Mouse (Mus musculus): Measurements from ENCODE around the gene Syne1. TPM values are rescaled to one million over a fixed set of nuclear protein-coding genes. Genes with fewer than 3 reads are reported as not detected.

Syne1 gene
- total RNA-seq, 2 experiments from 2014 or later, result 126 to 137 TPM

GRCm38 (mm10) chr10:5072054-5072453, 479.2 kb downstream of the Syne1 start:
- DNase-seq (ENCODE audit: low spot score in 2 of 2), result no peak

GRCm38 (mm10) chr10:5070941-5071231, 480.4 kb downstream of the Syne1 start:
- no peak for DNase-seq (ENCODE audit: low spot score in 2 of 2)

GRCm38 (mm10) chr10:5070168-5070940, 480.9 kb downstream of the Syne1 start:
- DNase-seq (ENCODE audit: low spot score in 2 of 2), result no peak

GRCm38 (mm10) chr10:5068676-5069265, 482.5 kb downstream of the Syne1 start, which contains the start of gene Gm10097:
Gm10097 (plus strand) TSS chr10:5069192.
- DNase-seq (ENCODE audit: low spot score in 2 of 2), result no peak

- DNase-seq (ENCODE audit: low spot score in 2 of 2), result no peak
Observed at GRCm38 (mm10) chr10:5067113-5067512, 484.2 kb downstream of the Syne1 start.

GRCm38 (mm10) chr10:5059983-5060382, 491.3 kb downstream of the Syne1 start:
- no peak for DNase-seq (ENCODE audit: low spot score in 2 of 2)

GRCm38 (mm10) chr10:5058876-5059275, 492.4 kb downstream of the Syne1 start:
- DNase-seq (ENCODE audit: low spot score in 2 of 2), result no peak

GRCm38 (mm10) chr10:5057661-5058060, 493.6 kb downstream of the Syne1 start:
- no peak for DNase-seq (ENCODE audit: low spot score in 2 of 2)

- no peak for DNase-seq (ENCODE audit: low spot score in 2 of 2)
Observed at GRCm38 (mm10) chr10:5056940-5057339, 494.3 kb downstream of the Syne1 start.

- DNase-seq (ENCODE audit: low spot score in 2 of 2), result no peak
Observed at GRCm38 (mm10) chr10:5056243-5056735, 495.0 kb downstream of the Syne1 start.

GRCm38 (mm10) chr10:5045671-5046070, 505.6 kb downstream of the Syne1 start:
- DNase-seq (ENCODE audit: low spot score in 2 of 2), result no peak

- no peak for DNase-seq (ENCODE audit: low spot score in 2 of 2)
Observed at GRCm38 (mm10) chr10:5045213-5045612, 506.1 kb downstream of the Syne1 start.

GRCm38 (mm10) chr10:5044481-5044880, 506.8 kb downstream of the Syne1 start:
- no peak for DNase-seq (ENCODE audit: low spot score in 2 of 2)

GRCm38 (mm10) chr10:5041254-5041653, 510.0 kb downstream of the Syne1 start:
- DNase-seq (ENCODE audit: low spot score in 2 of 2), result no peak

GRCm38 (mm10) chr10:5032192-5033048, 518.9 kb downstream of the Syne1 start:
- no peak for DNase-seq (ENCODE audit: low spot score in 2 of 2)

GRCm38 (mm10) chr10:5029883-5030282, 521.4 kb downstream of the Syne1 start:
- DNase-seq (ENCODE audit: low spot score in 2 of 2), result no peak

GRCm38 (mm10) chr10:5029161-5029560, 522.1 kb downstream of the Syne1 start:
- DNase-seq (ENCODE audit: low spot score in 2 of 2), result no peak

GRCm38 (mm10) chr10:5028301-5028700, 523.0 kb downstream of the Syne1 start:
- DNase-seq (ENCODE audit: low spot score in 2 of 2), result no peak

GRCm38 (mm10) chr10:5027208-5027607, 524.1 kb downstream of the Syne1 start:
- DNase-seq (ENCODE audit: low spot score in 2 of 2), result no peak

- DNase-seq (ENCODE audit: low spot score in 2 of 2), result no peak
Observed at GRCm38 (mm10) chr10:5025906-5026305, 525.4 kb downstream of the Syne1 start.

GRCm38 (mm10) chr10:5017148-5017547, 534.1 kb downstream of the Syne1 start:
- DNase-seq (ENCODE audit: low spot score in 2 of 2), result no peak

- DNase-seq (ENCODE audit: low spot score in 2 of 2), result no peak
Observed at GRCm38 (mm10) chr10:5014976-5015375, 536.3 kb downstream of the Syne1 start.

All from layer of hippocampus, postnatal 10 days (tissue).